Mouse (Mus musculus): Measurements from ENCODE around the gene Tmprss7.
A peak's percentile ranks its signal among the peaks of the same experiment; 100 is the strongest.

- no peak for TF ChIP-seq EP300 (IDR thresholded peaks at IDR 0.05; ENCODE audit: insufficient read depth, low read depth, low read length)
- peak; percentile 68 for TF ChIP-seq CTCF (IDR thresholded peaks at IDR 0.05)
These were observed 17.0 kb downstream of the Tmprss7 start for GRCm38 (mm10) chr16:45676462-45676861.
